Mouse (Mus musculus) limb, embryonic 15.5 days (tissue): Measurements from ENCODE around the gene Rnpep. TPM values are rescaled to one million over a fixed set of nuclear protein-coding genes. Genes with fewer than 3 reads are reported as not detected.

Experiments used
- ATAC-seq: fragments of 200-750 bp; cut with Nextera tagmentation; 2 replicates; pipeline ENCODE4 v1.8.0; 2017; ENCODE audit warnings: low read depth, moderate TSS enrichment; ENCODE audit not compliant: insufficient number of reproducible peaks, low FRiP score, low TSS enrichment
- H3K27ac ChIP-seq: fragments of 300-500 bp; sonication (generic); 2 replicates; pipeline ENCODE4 v1.5.1; 2015; ENCODE audit warnings: moderate library complexity, mild to moderate bottlenecking, inconsistent platforms
- H3K27me3 ChIP-seq: fragments of 300-500 bp; sonication (generic); 2 replicates; pipeline ENCODE4 v1.6.1; 2015; ENCODE audit warnings: inconsistent platforms
- H3K36me3 ChIP-seq: fragments of 300-500 bp; sonication (generic); 2 replicates; pipeline ENCODE4 v1.6.1; 2015; ENCODE audit warnings: inconsistent platforms
- H3K4me1 ChIP-seq: fragments of 300-500 bp; sonication (generic); 2 replicates; pipeline ENCODE4 v1.6.1; 2015; ENCODE audit warnings: inconsistent platforms
- H3K4me2 ChIP-seq: fragments of 300-500 bp; sonication (generic); 2 replicates; pipeline ENCODE4 v1.6.1; 2015; ENCODE audit warnings: mild to moderate bottlenecking, inconsistent platforms
- H3K4me3 ChIP-seq: fragments of 300-500 bp; sonication (generic); 2 replicates; pipeline ENCODE4 v1.5.1; 2015; ENCODE audit warnings: mild to moderate bottlenecking, inconsistent platforms
- H3K9ac ChIP-seq: fragments of 300-500 bp; sonication (generic); 2 replicates; pipeline ENCODE4 v1.6.1; 2015; ENCODE audit warnings: inconsistent platforms
- H3K9me3 ChIP-seq: fragments of 300-500 bp; sonication (generic); 2 replicates; pipeline ENCODE4 v1.6.1; 2016; ENCODE audit warnings: inconsistent platforms
- WGBS: fragments of 180-500 bp; shearing (Covaris S2); methylation state at CpG from one replicate; pipeline ENCODE4 v1.1.7; 2015; 5-methylcytosine and 5-hydroxymethylcytosine counted together
- polyA plus RNA-seq: library from polyadenylated mRNA; unstranded; fragments of >200 nt; fragmentation: Nextera tagmentation; extraction: Ambion mirVana; gene quantifications from 2 replicates; pipeline ENCODE4 v1.2.1, GENCODE M21; 2015

Gene Rnpep
- polyA plus RNA-seq, 1 experiment from 2014 or later, result 84.7 TPM

- no peaks in the 10 kb centered on the region for H3K27me3 ChIP-seq
Observed at GRCm38 (mm10) chr1:135224981-135225604, 58.8 kb downstream of the Rnpep start.

GRCm38 (mm10) chr1:135224147-135224546 is 59.7 kb downstream of the Rnpep start:
- H3K36me3 ChIP-seq, result no peaks in the 10 kb centered on the region
- H3K4me2 ChIP-seq, result no peak overlapping the region
- H3K27ac ChIP-seq, result no peak overlapping the region
- no peak overlapping the region for H3K9ac ChIP-seq
- H3K4me1 ChIP-seq, result no peaks in the 10 kb centered on the region
- no peaks in the 10 kb centered on the region for H3K27me3 ChIP-seq
- no peaks in the 10 kb centered on the region for H3K9me3 ChIP-seq
- no peak for ATAC-seq
- H3K4me3 ChIP-seq, result no peak overlapping the region
- WGBS, result 66% methylated on average over 3 of the region's 3 CpGs

More at GRCm38 (mm10) chr1:135224981-135225604, 58.8 kb downstream of the Rnpep start:
- ATAC-seq, result no peak
- no peaks in the 10 kb centered on the region for H3K36me3 ChIP-seq
- no peak overlapping the region for H3K9ac ChIP-seq
- H3K4me2 ChIP-seq, result no peak overlapping the region
- H3K4me3 ChIP-seq, result no peak overlapping the region
- no peaks in the 10 kb centered on the region for H3K9me3 ChIP-seq
- no peaks in the 10 kb centered on the region for H3K4me1 ChIP-seq
- WGBS, result 22% methylated on average over 6 of the region's 6 CpGs
- H3K27ac ChIP-seq, result no peak overlapping the region

- ATAC-seq, result no peak
- Histone ChIP-seq H3K4me3 (no peak overlapping the region), H3K4me1 (no peaks in the 10 kb centered on the region; the same call in 1 of the 2 replicates), H3K27me3 (no peaks in the 10 kb centered on the region), H3K4me2 (no peak overlapping the region), H3K9ac (no peak overlapping the region), H3K27ac (no peak overlapping the region), H3K36me3 (no peaks in the 10 kb centered on the region), H3K9me3 (no peaks in the 10 kb centered on the region)
- 54% methylated on average over 13 of the region's 13 CpGs for WGBS
Observed at GRCm38 (mm10) chr1:135217607-135218233, 66.2 kb downstream of the Rnpep start.

- H3K9ac ChIP-seq, result no peak overlapping the region
- ATAC-seq, result no peak
- no peaks in the 10 kb centered on the region for H3K9me3 ChIP-seq
- H3K36me3 ChIP-seq, result no peaks in the 10 kb centered on the region
- WGBS, result 76% methylated on average over 9 of the region's 9 CpGs
- no peaks in the 10 kb centered on the region for H3K27me3 ChIP-seq
- no peak overlapping the region for H3K4me2 ChIP-seq
- H3K4me3 ChIP-seq, result no peak overlapping the region
- no peak overlapping the region for H3K27ac ChIP-seq
- H3K4me1 ChIP-seq, result no peaks in the 10 kb centered on the region; the same call in 1 of the 2 replicates
Observed at GRCm38 (mm10) chr1:135213772-135214640, 69.9 kb downstream of the Rnpep start.

Other genes starting within 250 kb of the Rnpep start
- gene Lgr6, start 178.8 kb downstream of the Rnpep start, polyA plus RNA-seq, result 7.8 and 9.3 TPM in 2 replicates
- 4.3 and 4.5 TPM in 2 replicates for gene Ptpn7, start 151.4 kb downstream of the Rnpep start, polyA plus RNA-seq
- 59.2 and 59.8 TPM in 2 replicates for gene Arl8a, start 137.3 kb downstream of the Rnpep start, polyA plus RNA-seq
- gene Gpr37l1, start 116.4 kb downstream of the Rnpep start, polyA plus RNA-seq, result 0.15 TPM in 1 of 2 replicates, not detected in the other
- gene Elf3, start 25.5 kb downstream of the Rnpep start, polyA plus RNA-seq, result 14.3 and 14.9 TPM in 2 replicates
- 186 and 190 TPM in 2 replicates for gene Timm17a, start 29.7 kb upstream of the Rnpep start, polyA plus RNA-seq
- gene Lmod1, start 40.7 kb upstream of the Rnpep start, polyA plus RNA-seq, result 0.46 and 0.98 TPM in 2 replicates
- 31.9 and 40.1 TPM in 2 replicates for gene Shisa4, start 91.2 kb upstream of the Rnpep start, polyA plus RNA-seq
- 102 and 113 TPM in 2 replicates for gene Ipo9, start 146.4 kb upstream of the Rnpep start, polyA plus RNA-seq